Mouse (Mus musculus): ENCODE data around the gene Cma2. TPM values are rescaled to one million over a fixed set of nuclear protein-coding genes. Genes with fewer than 3 reads are reported as not detected.
"Not testable (repeated sequence)": the region's sequence is repeated elsewhere in the genome, so short reads cannot be mapped to it uniquely, and the experiment has no call there.

The Cma2 gene
- polyA plus RNA-seq, 1 experiment from 2014 or later = not detected

DNA sequence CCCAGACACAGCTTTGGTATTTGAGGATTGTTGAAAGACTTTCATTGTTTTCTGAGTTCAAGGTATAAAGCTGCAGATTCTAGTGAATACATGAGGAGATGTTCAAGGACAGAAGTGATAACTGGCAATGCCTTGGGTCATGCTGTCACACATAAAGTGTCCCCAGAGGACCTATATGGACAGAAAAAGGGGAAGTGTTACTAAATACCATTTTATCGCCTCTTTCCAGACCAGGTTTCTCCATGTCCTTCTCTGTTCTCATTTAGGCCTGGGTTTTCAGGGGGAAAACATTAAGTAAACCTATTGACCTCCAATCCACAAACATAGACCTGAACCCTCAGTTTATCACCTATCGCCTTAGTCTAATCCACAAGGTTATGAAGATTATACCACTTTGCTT, 63.1 kb downstream of the Cma2 start:
- no peak overlapping the region for H3K4me3 ChIP-seq (ENCODE audit: low read depth, low read length)
- WGBS = 87% methylated on average over 2 of the region's 2 CpGs
- no peak for DNase-seq (ENCODE audit: low spot score)
- H3K27ac ChIP-seq (replicated peaks; ENCODE audit: low read depth, low read length) = no peak overlapping the region
- no peak overlapping the region for H3K4me2 ChIP-seq (ENCODE audit: low read depth, severe bottlenecking)
- no peaks in the 10 kb centered on the region for H3K27me3 ChIP-seq (ENCODE audit: control insufficient read depth, insufficient read depth, low read length)
- H3K9ac ChIP-seq (ENCODE audit: low read length) = no peak overlapping the region
- H3K4me1 ChIP-seq (ENCODE audit: control insufficient read depth, insufficient read depth, low read length) = no peaks in the 10 kb centered on the region
- no peak for ATAC-seq (ENCODE audit: insufficient number of reproducible peaks, low FRiP score, low TSS enrichment, low read depth)
- no peaks in the 10 kb centered on the region for H3K9me3 ChIP-seq (ENCODE audit: control insufficient read depth, low read length)
- no peaks in the 10 kb centered on the region for H3K36me3 ChIP-seq (ENCODE audit: control insufficient read depth, insufficient read depth, low read length)

DNA sequence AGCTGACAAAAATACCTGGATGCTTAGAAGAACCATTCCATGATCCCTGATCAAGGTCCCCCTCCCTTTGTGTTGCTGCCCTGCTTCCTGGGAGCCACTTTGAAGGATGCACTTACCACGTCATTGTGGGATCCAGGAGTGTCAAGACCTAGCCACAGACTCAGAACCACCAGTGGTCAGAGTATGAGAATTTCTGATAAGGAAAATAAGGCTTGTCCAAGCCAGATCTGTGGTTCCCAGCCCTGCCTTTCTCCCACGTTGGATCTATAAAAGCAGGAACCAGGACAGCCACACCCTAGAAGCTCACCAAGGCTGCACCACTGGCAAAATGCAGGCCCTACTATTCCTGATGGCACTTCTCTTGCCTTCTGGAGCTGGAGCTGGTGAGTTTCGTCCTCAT, 66.9 kb downstream of the Cma2 start, which contains the start of gene Mcpt1:
Gene Mcpt1, plus strand, starts transcription at position 301 of the 400 bp plus-strand sequence.
- H3K4me2 ChIP-seq (ENCODE audit: low read depth, severe bottlenecking); H3K4me1 ChIP-seq (ENCODE audit: control insufficient read depth, insufficient read depth, low read length); H3K9me3 ChIP-seq (ENCODE audit: control insufficient read depth, low read length); H3K4me3 ChIP-seq (ENCODE audit: low read depth, low read length); H3K36me3 ChIP-seq (ENCODE audit: control insufficient read depth, insufficient read depth, low read length); ATAC-seq (ENCODE audit: insufficient number of reproducible peaks, low FRiP score, low TSS enrichment, low read depth); H3K27me3 ChIP-seq (ENCODE audit: control insufficient read depth, insufficient read depth, low read length); DNase-seq (ENCODE audit: low spot score); H3K9ac ChIP-seq (ENCODE audit: low read length); H3K27ac ChIP-seq (replicated peaks; ENCODE audit: low read depth, low read length): not testable (repeated sequence)
- 85% methylated on average over 3 of the region's 3 CpGs for WGBS

DNA sequence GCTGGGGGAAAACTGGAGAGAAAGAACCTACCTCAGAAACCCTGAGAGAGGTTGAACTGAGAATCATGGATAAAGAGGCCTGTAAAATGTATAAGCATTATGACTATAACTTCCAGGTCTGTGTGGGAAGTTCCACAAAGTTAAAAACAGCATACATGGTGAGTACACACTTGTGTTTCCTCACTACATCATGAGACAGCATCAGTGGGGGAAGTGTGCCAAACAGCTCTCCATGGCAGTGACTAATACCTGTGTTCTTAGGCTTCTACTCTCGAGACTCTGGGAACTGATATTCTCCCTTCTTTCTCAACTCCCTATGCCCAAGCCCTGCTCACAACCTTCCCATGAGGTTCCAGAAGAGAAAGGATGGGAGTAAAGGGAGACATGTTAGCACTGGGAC, 68.7 kb downstream of the Cma2 start:
- Histone ChIP-seq H3K27me3 (ENCODE audit: control insufficient read depth, insufficient read depth, low read length) (no peaks in the 10 kb centered on the region), H3K27ac (replicated peaks; ENCODE audit: low read depth, low read length) (no peak overlapping the region), H3K4me1 (ENCODE audit: control insufficient read depth, insufficient read depth, low read length) (no peaks in the 10 kb centered on the region), H3K9me3 (ENCODE audit: control insufficient read depth, low read length) (no peaks in the 10 kb centered on the region), H3K36me3 (ENCODE audit: control insufficient read depth, insufficient read depth, low read length) (no peaks in the 10 kb centered on the region), H3K4me3 (ENCODE audit: low read depth, low read length) (no peak overlapping the region), H3K4me2 (ENCODE audit: low read depth, severe bottlenecking) (no peak overlapping the region), H3K9ac (ENCODE audit: low read length) (no peak overlapping the region)
- DNase-seq (ENCODE audit: low spot score) (no peak), ATAC-seq (ENCODE audit: insufficient number of reproducible peaks, low FRiP score, low TSS enrichment, low read depth) (no peak)
- 72% methylated on average over 1 of the region's 1 CpGs for WGBS

DNA sequence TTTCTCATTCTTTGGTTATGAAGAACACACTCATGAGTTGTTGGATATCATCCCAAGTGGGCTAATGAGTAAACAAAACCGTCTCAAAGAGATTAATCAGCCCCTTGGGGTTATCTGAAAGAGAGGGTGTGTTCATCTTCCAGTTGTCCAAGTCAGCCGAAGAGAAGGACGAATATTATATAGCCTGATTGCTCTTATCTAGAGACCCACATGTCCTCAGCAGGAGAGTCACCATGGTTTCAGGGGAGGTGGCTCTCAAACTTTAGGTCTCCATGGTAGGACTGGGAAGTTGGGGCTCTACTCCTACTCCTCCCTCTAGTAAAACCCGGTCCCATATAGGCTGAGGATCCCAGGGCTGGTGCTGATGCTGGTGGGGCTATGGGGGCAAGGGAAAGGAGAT, 70.5 kb downstream of the Cma2 start:
- H3K36me3 ChIP-seq (ENCODE audit: control insufficient read depth, insufficient read depth, low read length); H3K27ac ChIP-seq (replicated peaks; ENCODE audit: low read depth, low read length); ATAC-seq (ENCODE audit: insufficient number of reproducible peaks, low FRiP score, low TSS enrichment, low read depth); H3K9ac ChIP-seq (ENCODE audit: low read length); H3K9me3 ChIP-seq (ENCODE audit: control insufficient read depth, low read length); H3K27me3 ChIP-seq (ENCODE audit: control insufficient read depth, insufficient read depth, low read length); H3K4me3 ChIP-seq (ENCODE audit: low read depth, low read length); DNase-seq (ENCODE audit: low spot score); H3K4me2 ChIP-seq (ENCODE audit: low read depth, severe bottlenecking); H3K4me1 ChIP-seq (ENCODE audit: control insufficient read depth, insufficient read depth, low read length): not testable (repeated sequence)
- 83% methylated on average over 3 of the region's 4 CpGs for WGBS

Other genes with a start within 250 kb of the Cma2 start
- gene Tgm1, start 237.1 kb upstream of the Cma2 start, polyA plus RNA-seq (2014; fragmentation: Nextera tagmentation; extraction: Ambion mirVana) = 2.1 TPM in 2 replicates
- gene Rabggta, start 228.7 kb upstream of the Cma2 start, polyA plus RNA-seq (2014; fragmentation: Nextera tagmentation; extraction: Ambion mirVana) = 20.0 and 20.2 TPM in 2 replicates
- gene Dhrs1, start 205.3 kb upstream of the Cma2 start, polyA plus RNA-seq (2014; fragmentation: Nextera tagmentation; extraction: Ambion mirVana) = 65.9 and 72.8 TPM in 2 replicates
- gene Nop9, start 205.3 kb upstream of the Cma2 start, polyA plus RNA-seq (2014; fragmentation: Nextera tagmentation; extraction: Ambion mirVana) = 55.5 and 56.7 TPM in 2 replicates
- 0.37 TPM in 1 of 2 replicates, not detected in the other for gene Cideb, start 192.5 kb upstream of the Cma2 start, polyA plus RNA-seq (2014; fragmentation: Nextera tagmentation; extraction: Ambion mirVana)
- 0.39 and 0.68 TPM in 2 replicates for gene Ltb4r2, start 189.6 kb upstream of the Cma2 start, polyA plus RNA-seq (2014; fragmentation: Nextera tagmentation; extraction: Ambion mirVana)
- gene Ltb4r1, start 185.0 kb upstream of the Cma2 start, polyA plus RNA-seq (2014; fragmentation: Nextera tagmentation; extraction: Ambion mirVana) = 0.17 TPM in 1 of 2 replicates, not detected in the other
- gene Adcy4, start 166.9 kb upstream of the Cma2 start, polyA plus RNA-seq (2014; fragmentation: Nextera tagmentation; extraction: Ambion mirVana) = 13.2 and 15.0 TPM in 2 replicates
- gene Ripk3, start 162.1 kb upstream of the Cma2 start, polyA plus RNA-seq (2014; fragmentation: Nextera tagmentation; extraction: Ambion mirVana) = 26.3 and 30.8 TPM in 2 replicates
- 105 and 106 TPM in 2 replicates for gene Nfatc4, start 127.8 kb upstream of the Cma2 start, polyA plus RNA-seq (2014; fragmentation: Nextera tagmentation; extraction: Ambion mirVana)
- gene Nynrin, start 97.0 kb upstream of the Cma2 start, polyA plus RNA-seq (2014; fragmentation: Nextera tagmentation; extraction: Ambion mirVana) = 21.6 and 24.7 TPM in 2 replicates
- gene Cbln3, start 66.6 kb upstream of the Cma2 start, polyA plus RNA-seq (2014; fragmentation: Nextera tagmentation; extraction: Ambion mirVana) = 0.11 and 0.27 TPM in 2 replicates
- 17.4 and 18.4 TPM in 2 replicates for gene Khnyn, start 66.0 kb upstream of the Cma2 start, polyA plus RNA-seq (2014; fragmentation: Nextera tagmentation; extraction: Ambion mirVana)
- 67.2 and 70.2 TPM in 2 replicates for gene Sdr39u1, start 50.7 kb upstream of the Cma2 start, polyA plus RNA-seq (2014; fragmentation: Nextera tagmentation; extraction: Ambion mirVana)
- not detected in 2 replicates for gene Cma1, start 6.3 kb upstream of the Cma2 start, polyA plus RNA-seq (2014; fragmentation: Nextera tagmentation; extraction: Ambion mirVana)
- gene Mcpt1, start 67.0 kb downstream of the Cma2 start, polyA plus RNA-seq (2014; fragmentation: Nextera tagmentation; extraction: Ambion mirVana) = not detected in 2 replicates
- gene Mcpt9, start 79.5 kb downstream of the Cma2 start, polyA plus RNA-seq (2014; fragmentation: Nextera tagmentation; extraction: Ambion mirVana) = not detected in 2 replicates
- gene Mcpt2, start 91.1 kb downstream of the Cma2 start, polyA plus RNA-seq (2014; fragmentation: Nextera tagmentation; extraction: Ambion mirVana) = not detected in 2 replicates
- not detected in 2 replicates for gene Mcpt4, start 111.3 kb downstream of the Cma2 start, polyA plus RNA-seq (2014; fragmentation: Nextera tagmentation; extraction: Ambion mirVana)
- not detected in 2 replicates for gene Mcpt8, start 134.3 kb downstream of the Cma2 start, polyA plus RNA-seq (2014; fragmentation: Nextera tagmentation; extraction: Ambion mirVana)
- not detected in 2 replicates for gene Ctsg, start 151.6 kb downstream of the Cma2 start, polyA plus RNA-seq (2014; fragmentation: Nextera tagmentation; extraction: Ambion mirVana)
- not detected in 2 replicates for gene Gzme, start 169.6 kb downstream of the Cma2 start, polyA plus RNA-seq (2014; fragmentation: Nextera tagmentation; extraction: Ambion mirVana)
- gene Gzmd, start 181.6 kb downstream of the Cma2 start, polyA plus RNA-seq (2014; fragmentation: Nextera tagmentation; extraction: Ambion mirVana) = not detected in 2 replicates
- gene Gzmg, start 208.6 kb downstream of the Cma2 start, polyA plus RNA-seq (2014; fragmentation: Nextera tagmentation; extraction: Ambion mirVana) = not detected in 2 replicates
- not detected in 2 replicates for gene Gzmn, start 223.6 kb downstream of the Cma2 start, polyA plus RNA-seq (2014; fragmentation: Nextera tagmentation; extraction: Ambion mirVana)